Mouse (Mus musculus): ENCODE results near the gene 4931422A03Rik.

GRCm38 (mm10) chr2:104029074-104029473, 913 bp upstream of the 4931422A03Rik start:
- TF ChIP-seq POLR2A (IDR thresholded peaks at IDR 0.05; ENCODE audit: insufficient read depth, low read depth, low read length) (no peak), CTCF (IDR thresholded peaks at IDR 0.05) (no peak), EP300 (IDR thresholded peaks at IDR 0.05; ENCODE audit: insufficient read depth, low read depth, low read length) (no peak)

All from heart, adult 2 months (tissue).